Mouse (Mus musculus): ENCODE measurements around the gene Il17f.
"Not testable (repeated sequence)": the region's sequence is repeated elsewhere in the genome, so short reads cannot be mapped to it uniquely, and the experiment has no call there.

The Il17f gene

GRCm38 (mm10) chr1:20787046-20787445, 3.4 kb downstream of the Il17f start:
- DNase-seq (ENCODE audit: low spot score in 2 of 2) = no peak

- DNase-seq (ENCODE audit: low spot score in 2 of 2) = no peak
Measured at GRCm38 (mm10) chr1:20778366-20778765, 12.1 kb downstream of the Il17f start.

GRCm38 (mm10) chr1:20774026-20774730, 16.2 kb downstream of the Il17f start:
- DNase-seq (ENCODE audit: low spot score in 2 of 2) = not testable (repeated sequence)

- DNase-seq (ENCODE audit: low spot score in 2 of 2) = no peak
Measured at GRCm38 (mm10) chr1:20766526-20766925, 23.9 kb downstream of the Il17f start.

- DNase-seq (ENCODE audit: low spot score in 2 of 2) = no peak
Measured at GRCm38 (mm10) chr1:20761411-20761810, 29.0 kb downstream of the Il17f start.

GRCm38 (mm10) chr1:20760331-20760730, 30.1 kb downstream of the Il17f start:
- DNase-seq (ENCODE audit: low spot score in 2 of 2) = no peak

- no peak for DNase-seq (ENCODE audit: low spot score in 2 of 2)
Measured at GRCm38 (mm10) chr1:20759799-20760198, 30.6 kb downstream of the Il17f start.

- no peak for DNase-seq (ENCODE audit: low spot score in 2 of 2)
Measured at GRCm38 (mm10) chr1:20757586-20757985, 32.8 kb downstream of the Il17f start.

- DNase-seq (ENCODE audit: low spot score in 2 of 2) = no peak
Measured at GRCm38 (mm10) chr1:20754439-20754838, 36.0 kb downstream of the Il17f start.

- no peak for DNase-seq (ENCODE audit: low spot score in 2 of 2)
Measured at GRCm38 (mm10) chr1:20740496-20740998, 49.9 kb downstream of the Il17f start.

- DNase-seq (ENCODE audit: low spot score in 2 of 2) = no peak
Measured at GRCm38 (mm10) chr1:20738483-20738882, 51.9 kb downstream of the Il17f start.

- no peak for DNase-seq (ENCODE audit: low spot score in 2 of 2)
Measured at GRCm38 (mm10) chr1:20736572-20736971, 53.8 kb downstream of the Il17f start.

GRCm38 (mm10) chr1:20730903-20731302, 59.5 kb downstream of the Il17f start, which contains the start of gene Il17a:
Il17a (plus strand) TSS chr1:20730905.
- DNase-seq (ENCODE audit: low spot score in 2 of 2) = no peak

Measured in spleen, postnatal 14 days (tissue).